Mouse (Mus musculus) CH12.LX (cell line): ENCODE measurements around the gene Wnt2. TPM values are rescaled to one million over a fixed set of nuclear protein-coding genes. Genes with fewer than 3 reads are reported as not detected.

Experiments used
- DNase-seq: peaks from one replicate; pipeline ENCODE4 v3.0.0-alpha.2; 2013; ENCODE audit errors: extremely low read depth
- H3K27ac ChIP-seq: 2 replicates; pipeline ENCODE4 v1.5.1; 2012; ENCODE audit warnings: low read depth, mild to moderate bottlenecking, control low read depth, moderate library complexity; ENCODE audit not compliant: insufficient read depth
- H3K27me3 ChIP-seq: replicated peaks from 2 replicates; pipeline ENCODE3; 2012; ENCODE audit warnings: inconsistent platforms
- H3K36me3 ChIP-seq, 2 experiments: replicated peaks in 1 of 2; 2 replicates each; pipeline versions ENCODE3 to v1.6.1; 2012; ENCODE audit warnings: inconsistent platforms in 1 of 2, low read length in 1 of 2, mild to moderate bottlenecking in 1 of 2, mixed read lengths in 1 of 2, moderate library complexity in 1 of 2; ENCODE audit not compliant: control insufficient read depth in 1 of 2, insufficient read depth in 1 of 2
- H3K4me1 ChIP-seq, 2 experiments: 2 replicates each; pipeline ENCODE4 v1.6.1; 2012; ENCODE audit warnings: inconsistent platforms in 1 of 2, moderate library complexity in 1 of 2; ENCODE audit not compliant: insufficient read depth in 2 of 2, control insufficient read depth in 1 of 2
- H3K4me2 ChIP-seq: 2 replicates; pipeline ENCODE4 v1.6.1; 2012; ENCODE audit warnings: low read depth, mild to moderate bottlenecking, control low read depth; ENCODE audit not compliant: poor library complexity, insufficient read depth, severe bottlenecking
- H3K4me3 ChIP-seq, 3 experiments: fragments of 150-350 bp in 1 of 3; sonication (generic) in 1 of 3; replicated peaks in 1 of 3; 2 replicates each; pipeline versions ENCODE3 to v1.5.1; 2011 to 2012; ENCODE audit warnings: low read depth in 2 of 3, low read length in 2 of 3, mild to moderate bottlenecking in 2 of 3, moderate library complexity in 2 of 3, control low read depth in 1 of 3, improper control_type of control experiment in 1 of 3, inconsistent platforms in 1 of 3, mixed read lengths in 1 of 3; ENCODE audit not compliant: poor library complexity in 1 of 3
- H3K79me2 ChIP-seq: replicated peaks from 2 replicates; pipeline ENCODE4 v1.6.1; 2012; ENCODE audit warnings: mild to moderate bottlenecking, moderate library complexity; ENCODE audit not compliant: control insufficient read depth, poor library complexity, insufficient read depth, severe bottlenecking; ENCODE audit errors: extremely low read depth
- H3K9ac ChIP-seq: 2 replicates; pipeline ENCODE4 v1.6.1; 2012; ENCODE audit warnings: low read depth, mild to moderate bottlenecking, control low read depth, moderate library complexity; ENCODE audit not compliant: insufficient read depth
- H3K9me3 ChIP-seq: replicated peaks from 2 replicates; pipeline ENCODE3; 2012; ENCODE audit warnings: low read length, inconsistent platforms, mixed read lengths
- CHD1 ChIP-seq: IDR thresholded peaks from 2 replicates; pipeline ENCODE4 v1.6.1; 2012; ENCODE audit warnings: low read depth, low read length, improper control_type of control experiment, inconsistent platforms
- CTCF ChIP-seq, 2 experiments: IDR thresholded peaks in 1 of 2; conservative IDR thresholded peaks in 1 of 2; 2 replicates each; pipeline ENCODE4 v1.5.1; 2011 to 2012; ENCODE audit warnings: low read depth in 2 of 2, low read length in 2 of 2, improper control_type of control experiment in 1 of 2, inconsistent platforms in 1 of 2, mild to moderate bottlenecking in 1 of 2, moderate library complexity in 1 of 2
- ETS1 ChIP-seq: conservative IDR thresholded peaks from 2 replicates; pipeline ENCODE4 v1.6.1; 2012; ENCODE audit warnings: low read depth, mild to moderate bottlenecking, inconsistent platforms, low read length, improper control_type of control experiment, moderate library complexity
- GABPA ChIP-seq: IDR thresholded peaks from 2 replicates; pipeline ENCODE4 v1.6.1; 2012; ENCODE audit warnings: low read depth, low read length, improper control_type of control experiment, inconsistent platforms; ENCODE audit not compliant: insufficient replicate concordance
- HCFC1 ChIP-seq: IDR thresholded peaks from 2 replicates; pipeline ENCODE4 v1.6.1; 2012; ENCODE audit warnings: low read depth, mild to moderate bottlenecking, inconsistent platforms, low read length, improper control_type of control experiment
- IRF4 ChIP-seq: IDR thresholded peaks from 2 replicates; pipeline ENCODE4 v1.6.1; 2014; ENCODE audit warnings: low read depth, mild to moderate bottlenecking, inconsistent platforms, low read length, improper control_type of control experiment
- JUN ChIP-seq: IDR thresholded peaks from 2 replicates; pipeline ENCODE4 v1.6.1; 2011; ENCODE audit warnings: low read depth, mild to moderate bottlenecking, low read length, improper control_type of control experiment, moderate library complexity; ENCODE audit not compliant: insufficient read depth
- MAFK ChIP-seq: IDR thresholded peaks from 2 replicates; pipeline ENCODE4 v1.6.1; 2011; ENCODE audit warnings: low read length, improper control_type of control experiment; ENCODE audit not compliant: insufficient replicate concordance
- MAZ ChIP-seq: IDR thresholded peaks from 2 replicates; pipeline ENCODE4 v1.6.1; 2012; ENCODE audit warnings: low read depth, mild to moderate bottlenecking, inconsistent platforms, low read length, improper control_type of control experiment, moderate library complexity
- MXI1 ChIP-seq: IDR thresholded peaks from 2 replicates; pipeline ENCODE4 v1.6.1; 2011; ENCODE audit warnings: mild to moderate bottlenecking, low read depth, low read length, improper control_type of control experiment
- SIN3A ChIP-seq: IDR thresholded peaks from 2 replicates; pipeline ENCODE4 v1.6.1; 2012; ENCODE audit warnings: low read length, improper control_type of control experiment, inconsistent platforms
- SMC3 ChIP-seq: IDR thresholded peaks from 2 replicates; pipeline ENCODE4 v1.6.1; 2011; ENCODE audit warnings: low read depth, low read length, improper control_type of control experiment
- TBP ChIP-seq: conservative IDR thresholded peaks from 2 replicates; pipeline ENCODE4 v1.6.1; 2011; ENCODE audit warnings: low read depth, low read length, improper control_type of control experiment
- TCF12 ChIP-seq: IDR thresholded peaks from 2 replicates; pipeline ENCODE4 v1.6.1; 2014; ENCODE audit warnings: low read depth, mild to moderate bottlenecking, inconsistent platforms, low read length, improper control_type of control experiment
- USF1 ChIP-seq: IDR thresholded peaks from 2 replicates; pipeline ENCODE4 v1.6.1; 2014; ENCODE audit warnings: low read depth, mild to moderate bottlenecking, inconsistent platforms, low read length, improper control_type of control experiment
- USF2 ChIP-seq: conservative IDR thresholded peaks from 2 replicates; pipeline ENCODE4 v1.6.1; 2011; ENCODE audit warnings: low read depth, low read length, improper control_type of control experiment
- ZKSCAN1 ChIP-seq: IDR thresholded peaks from 2 replicates; pipeline ENCODE4 v1.6.1; 2012; ENCODE audit warnings: low read depth, inconsistent platforms, low read length, improper control_type of control experiment, borderline replicate concordance
- ZMIZ1 ChIP-seq: IDR thresholded peaks from 2 replicates; pipeline ENCODE4 v1.6.1; 2012; ENCODE audit warnings: low read depth, mild to moderate bottlenecking, inconsistent platforms, low read length, improper control_type of control experiment
- ZNF384 ChIP-seq: IDR thresholded peaks from 2 replicates; pipeline ENCODE4 v1.6.1; 2012; ENCODE audit warnings: low read depth, low read length, improper control_type of control experiment, inconsistent platforms
- dilution Hi-C: fragments of 300-500 bp; cut with MboI; formaldehyde crosslinking; loops from 2 replicates; pipeline ENCODE4 v1.14.3; 2020; ENCODE audit warnings: low sequenced_read_pairs; ENCODE audit not compliant: extremely low pct_unique_long_range_greater_than_20kb, extremely low pct_ligation_motif_present
- in situ Hi-C: fragments of 300-500 bp; cut with MboI; formaldehyde crosslinking; loops from 3 replicates; pipeline ENCODE4 v1.14.3; 2019; ENCODE audit warnings: low sequenced_read_pairs, low pct_ligation_motif_present, low pct_unique_long_range_greater_than_20kb, mixed read lengths
- polyA plus RNA-seq: library from polyadenylated mRNA; unstranded; fragments of >175 nt; gene quantifications from 2 replicates; pipeline ENCODE4 v1.2.1, GENCODE M21; 2012; ENCODE audit warnings: low read depth; ENCODE audit not compliant: insufficient read length
- total RNA-seq, 2 experiments: library from RNA; depleted of rRNA; stranded (reverse); fragments of 300-350 nt in 1 of 2; fragments of >200 nt in 1 of 2; gene quantifications; 2 replicates each; pipeline ENCODE4 v1.2.3; 2012 to 2014

The Wnt2 gene
- total and polyA plus RNA-seq, 3 experiments, result not detected

GRCm38 (mm10) chr6:17978881-17979280 lies 51.5 kb downstream of the Wnt2 start:
- no peaks in the 10 kb centered on the region for H3K36me3 ChIP-seq
- in situ Hi-C loops, result no loop called here
- no peaks in the 10 kb centered on the region for H3K27me3 ChIP-seq
- TF ChIP-seq USF2 (no peak), SMC3 (no peak), MAZ (no peak), JUN (no peak), ETS1 (no peak), MAFK (no peak), IRF4 (no peak), CTCF (conservative IDR thresholded peaks at IDR 0.05 in 1 of 2, IDR thresholded peaks at IDR 0.05 in 1 of 2; ENCODE audit: low read depth in 2 of 2, low read length in 2 of 2) (no peak), MXI1 (no peak), SIN3A (no peak), ZMIZ1 (no peak), TBP (no peak), ZNF384 (no peak), ZKSCAN1 (no peak)
- TF ChIP-seq, all 38 proteins: peak for 0
- no peaks in the 10 kb centered on the region for H3K9me3 ChIP-seq
- H3K4me3 ChIP-seq, result no peak overlapping the region
- no peak overlapping the region for H3K9ac ChIP-seq
- no peaks in the 10 kb centered on the region for H3K4me1 ChIP-seq
- no peak for DNase-seq
- dilution Hi-C loops, result no loop called here
- H3K79me2 ChIP-seq, result no peaks in the 10 kb centered on the region
- H3K4me2 ChIP-seq, result no peak overlapping the region
- H3K27ac ChIP-seq, result no peak overlapping the region

DNA sequence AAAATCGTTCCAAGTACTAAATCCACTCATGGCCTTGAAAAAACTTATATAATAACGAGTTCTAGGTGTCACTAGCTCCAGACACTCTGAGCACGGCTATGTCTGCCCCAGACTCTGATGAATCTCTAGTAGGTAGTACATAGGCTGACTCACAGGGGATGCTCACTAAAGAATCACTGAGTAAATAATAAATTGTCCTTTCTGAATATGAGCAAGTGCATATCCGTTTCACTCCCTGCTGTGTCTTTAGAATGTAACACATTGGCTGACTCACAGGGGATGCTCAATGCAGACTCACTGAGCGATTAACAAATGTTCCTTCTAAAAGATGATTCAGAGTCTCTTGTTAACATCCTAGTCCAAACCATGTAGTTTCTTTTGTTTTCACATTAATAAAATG lies 52.1 kb downstream of the Wnt2 start:
- H3K4me3 ChIP-seq, result no peak overlapping the region
- no peaks in the 10 kb centered on the region for H3K27me3 ChIP-seq
- H3K9me3 ChIP-seq, result no peaks in the 10 kb centered on the region
- H3K36me3 ChIP-seq, result no peaks in the 10 kb centered on the region
- dilution Hi-C loops, result no loop called here
- H3K27ac ChIP-seq, result no peak overlapping the region
- H3K79me2 ChIP-seq, result no peaks in the 10 kb centered on the region
- no peak overlapping the region for H3K9ac ChIP-seq
- TF ChIP-seq ZNF384 (no peak), HCFC1 (no peak), USF1 (no peak), CHD1 (no peak), TCF12 (no peak), MAZ (no peak), GABPA (no peak), SIN3A (no peak)
- TF ChIP-seq, all 38 proteins: peak for 0
- in situ Hi-C loops, result no loop called here
- no peak for DNase-seq
- H3K4me1 ChIP-seq, result no peaks in the 10 kb centered on the region
- no peak overlapping the region for H3K4me2 ChIP-seq
